Mouse (Mus musculus): ENCODE results near the gene Crtc3.

GRCm38 (mm10) chr7:80623276-80623675, 65.4 kb downstream of the Crtc3 start:
- no peak for TF ChIP-seq MAFK (IDR thresholded peaks at IDR 0.05; ENCODE audit: insufficient read depth, low read depth, low read length)
- TF ChIP-seq CHD2 (IDR thresholded peaks at IDR 0.05; ENCODE audit: low read depth, low read length), result no peak
- no peak for TF ChIP-seq ZNF384 (IDR thresholded peaks at IDR 0.05; ENCODE audit: low read depth, low read length)

Data from ES-E14 (cell line).